Mouse (Mus musculus) adrenal gland, adult (tissue): ENCODE results near the gene Anp32e.
A peak's percentile ranks its signal among the peaks of the same experiment; 100 is the strongest.
"Not testable (repeated sequence)": the region's sequence is repeated elsewhere in the genome, so short reads cannot be mapped to it uniquely, and the experiment has no call there.

Source experiments
- DNase-seq, 2 experiments: peaks; one replicate each; pipeline ENCODE4 v3.0.0; 2022 to 2023; ENCODE audit warnings: low spot score in 1 of 2; ENCODE audit not compliant: inconsistent age in 2 of 2

Gene Anp32e

DNA sequence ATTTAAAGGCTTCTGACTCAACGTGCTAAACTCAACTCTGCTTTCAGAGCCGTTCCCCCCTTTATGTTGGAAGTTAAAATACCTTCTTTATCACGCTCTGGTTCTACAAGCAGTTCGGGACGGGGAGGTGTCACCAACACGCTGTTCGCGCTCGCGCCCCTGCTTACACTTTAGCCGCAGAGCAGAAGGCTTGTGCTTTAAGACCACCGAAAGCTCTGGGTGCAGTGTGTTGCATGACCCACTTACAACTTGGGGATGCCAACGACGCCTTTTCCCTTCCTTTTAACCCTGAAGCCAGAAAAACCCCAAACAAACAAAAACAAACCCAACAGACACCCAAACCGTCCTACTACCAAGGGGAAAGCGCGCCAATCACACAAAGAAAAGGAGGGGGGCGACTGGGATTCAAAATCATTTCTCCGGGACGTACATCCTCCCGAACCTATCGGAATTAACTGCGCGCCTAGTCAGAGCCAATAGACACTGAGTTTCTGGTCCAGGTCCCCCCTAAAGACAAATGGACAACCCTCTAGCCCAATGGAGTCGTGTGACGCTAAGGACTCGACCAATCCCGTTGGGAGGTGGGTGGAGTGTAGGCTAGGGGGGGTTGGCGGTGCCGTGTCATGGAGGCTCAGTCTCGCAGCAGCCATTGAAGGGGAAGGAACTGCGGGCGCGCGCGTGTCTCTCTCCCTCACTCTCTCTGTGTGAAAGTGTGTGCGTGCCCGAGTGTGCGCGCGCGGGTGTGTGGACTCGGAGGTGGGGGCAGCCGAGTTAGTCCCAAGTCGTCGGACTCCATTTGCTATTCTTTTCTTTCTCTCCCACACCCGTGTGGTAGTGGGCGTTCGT lies at the start of gene Anp32e:
Gene Anp32e (plus strand): TSS at position 589 of the 846 bp plus-strand sequence.
- peak; percentile 98 to 100 for DNase-seq

DNA sequence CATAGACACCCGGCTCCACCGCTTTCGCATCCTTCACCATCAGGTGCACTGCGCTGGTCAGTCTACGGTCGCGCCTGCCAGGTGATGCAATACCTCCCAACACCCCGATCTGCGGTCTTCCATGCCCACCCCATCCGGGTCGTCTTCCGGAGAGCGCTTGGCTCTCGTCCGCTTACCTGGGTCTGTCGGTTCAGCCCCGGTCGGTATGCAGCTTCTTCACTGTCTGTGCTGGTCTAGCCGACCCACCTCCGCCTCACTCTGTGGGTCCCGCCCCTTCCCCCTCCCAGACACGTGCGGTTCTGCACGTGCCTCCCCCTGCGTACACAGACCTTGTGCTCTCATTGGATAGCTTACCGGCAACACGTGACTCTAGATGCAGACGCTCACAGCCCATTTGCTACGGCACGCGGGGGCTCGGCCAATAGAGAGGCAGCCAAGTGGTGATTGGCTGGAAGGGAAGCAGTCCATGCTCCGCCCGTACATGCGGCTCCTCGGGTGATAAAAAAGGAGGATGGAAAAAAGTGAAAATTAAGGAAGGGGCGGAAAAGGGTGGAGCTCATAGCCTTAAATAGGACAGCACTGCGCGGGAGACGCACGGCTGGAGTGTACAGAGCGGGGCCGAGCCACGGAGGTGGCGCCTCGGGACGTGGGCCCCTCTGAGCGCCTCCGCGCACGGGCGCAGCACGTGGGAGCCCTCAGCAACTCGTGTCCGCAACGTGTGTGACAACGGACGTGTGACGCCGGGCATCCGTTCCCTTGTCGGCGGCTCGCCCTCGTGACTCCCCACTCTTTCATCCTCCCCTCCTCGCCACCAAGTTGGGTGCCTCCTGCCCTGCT lies 46.8 kb upstream of the Anp32e start, which contains the start of gene Ciart:
Gene Ciart (minus strand): TSS at position 273 of the 837 bp plus-strand sequence.
- peak; percentile 98 for DNase-seq

GRCm38 (mm10) chr3:95882816-95883425 lies 46.1 kb upstream of the Anp32e start:
- DNase-seq: peak; percentile 82 to 91

GRCm38 (mm10) chr3:95884400-95884799 lies 44.6 kb upstream of the Anp32e start:
- DNase-seq: no peak

GRCm38 (mm10) chr3:95887596-95887995 lies 41.5 kb upstream of the Anp32e start:
- no peak for DNase-seq

GRCm38 (mm10) chr3:95889664-95890063 lies 39.4 kb upstream of the Anp32e start:
- DNase-seq: no peak

- DNase-seq: peak in 1 of 2 experiments; percentile 68
Observed at GRCm38 (mm10) chr3:95891211-95892065, 37.6 kb upstream of the Anp32e start, which contains the start of gene BC028528. Gene BC028528 (minus strand): TSS chr3:95892005.

- no peak for DNase-seq
Observed at GRCm38 (mm10) chr3:95892066-95893052, 36.7 kb upstream of the Anp32e start.

- no peak for DNase-seq
Observed at GRCm38 (mm10) chr3:95893126-95893525, 35.9 kb upstream of the Anp32e start.

- peak; percentile 99 for DNase-seq
Observed at GRCm38 (mm10) chr3:95893606-95894316, 35.3 kb upstream of the Anp32e start, which contains the start of gene Aph1a. Gene Aph1a (plus strand): TSS chr3:95893969.

DNA sequence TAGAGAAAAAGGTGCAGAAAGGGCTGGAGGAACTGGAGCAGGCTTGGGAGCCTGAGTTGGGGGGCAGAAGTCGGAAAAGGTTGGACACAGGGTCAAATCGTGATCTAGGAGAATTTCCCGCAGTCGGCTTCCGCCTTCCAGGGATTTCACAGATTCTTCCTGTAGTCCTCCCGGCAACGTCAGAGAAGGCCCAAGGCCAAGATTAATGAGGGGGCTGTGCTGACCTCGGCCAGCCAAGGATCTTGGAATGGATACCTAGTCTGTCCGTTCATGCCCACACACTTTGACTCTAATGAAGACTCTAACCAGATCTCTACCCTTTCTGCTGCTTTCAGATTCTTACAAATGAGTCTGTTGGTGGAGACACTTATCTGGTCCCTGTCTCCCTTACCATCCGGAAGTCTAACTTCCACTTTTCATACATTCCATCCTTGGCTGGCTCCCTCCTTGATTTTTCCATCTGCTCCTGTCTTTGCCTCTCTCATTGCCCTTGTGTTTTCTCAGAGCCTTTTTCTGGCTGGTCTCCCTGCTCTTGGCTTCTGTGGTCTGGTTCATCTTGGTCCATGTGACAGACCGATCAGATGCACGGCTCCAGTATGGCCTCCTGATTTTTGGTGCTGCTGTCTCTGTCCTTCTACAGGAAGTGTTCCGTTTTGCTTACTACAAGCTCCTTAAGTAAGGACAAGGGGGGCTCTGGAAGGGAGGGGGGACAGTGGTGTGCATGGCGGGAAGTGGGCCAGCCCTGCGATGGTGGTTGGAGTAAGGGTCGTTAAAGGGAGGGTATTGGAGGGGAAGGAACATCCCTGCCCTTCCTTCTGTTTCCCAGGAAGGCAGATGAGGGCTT lies 34.5 kb upstream of the Anp32e start:
- DNase-seq: peak; percentile 82 to 93

DNA sequence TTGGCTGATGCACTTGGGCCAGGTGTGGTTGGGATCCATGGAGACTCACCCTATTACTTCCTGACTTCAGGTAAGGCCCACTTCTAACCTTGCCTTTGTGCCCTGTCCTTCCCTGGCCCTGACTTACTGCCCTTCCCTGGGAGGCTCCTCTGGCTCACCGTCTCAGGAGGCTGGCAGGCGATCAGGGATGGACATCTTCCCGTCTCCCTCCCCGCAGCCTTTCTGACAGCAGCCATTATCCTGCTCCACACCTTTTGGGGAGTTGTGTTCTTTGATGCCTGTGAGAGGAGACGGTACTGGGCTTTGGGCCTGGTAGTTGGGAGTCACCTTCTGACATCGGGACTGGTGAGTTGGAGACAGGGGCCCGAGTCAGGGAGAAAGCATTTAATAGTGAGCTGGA lies 33.5 kb upstream of the Anp32e start:
- DNase-seq: not testable (repeated sequence)

GRCm38 (mm10) chr3:95899800-95900524 lies 29.1 kb upstream of the Anp32e start:
- no peak for DNase-seq

DNA sequence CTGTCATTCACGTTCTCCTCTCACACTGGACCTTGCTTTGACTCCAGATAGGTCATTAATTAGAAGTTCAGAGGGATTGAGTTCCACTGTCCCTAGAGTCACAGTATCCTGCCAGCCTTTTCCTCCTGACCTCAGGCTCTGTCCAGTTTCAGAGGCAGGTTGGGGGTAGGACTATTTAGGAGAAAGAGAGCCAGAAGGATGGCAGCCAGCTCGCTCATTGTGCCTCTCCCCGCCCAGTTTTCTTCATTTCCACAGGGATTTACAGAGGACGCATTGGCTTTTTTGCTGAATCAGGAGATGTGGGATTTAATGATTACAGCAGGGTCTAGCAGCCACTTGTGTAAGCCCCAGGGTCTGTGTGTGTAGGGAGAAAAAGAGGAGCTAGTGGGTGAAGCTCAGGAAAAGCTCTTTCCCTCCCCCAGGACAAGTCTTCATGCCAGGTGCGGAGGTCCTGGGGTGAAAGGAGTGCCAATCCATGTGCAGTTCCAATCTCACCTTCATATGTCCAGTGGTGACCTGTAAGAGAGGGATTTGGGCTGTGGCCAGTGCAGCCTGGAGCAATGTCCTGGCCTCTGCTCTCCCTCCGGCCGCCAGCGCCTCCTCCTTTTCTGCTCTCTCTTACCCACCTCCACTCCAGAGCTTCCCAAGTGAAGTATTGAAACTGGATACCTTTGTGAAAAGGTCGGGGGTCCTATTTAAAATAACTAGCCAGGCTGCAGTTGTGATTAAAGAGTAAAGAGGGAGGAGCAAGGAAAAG lies 27.3 kb upstream of the Anp32e start:
- DNase-seq: peak in 1 of 2 experiments; percentile 50

DNA sequence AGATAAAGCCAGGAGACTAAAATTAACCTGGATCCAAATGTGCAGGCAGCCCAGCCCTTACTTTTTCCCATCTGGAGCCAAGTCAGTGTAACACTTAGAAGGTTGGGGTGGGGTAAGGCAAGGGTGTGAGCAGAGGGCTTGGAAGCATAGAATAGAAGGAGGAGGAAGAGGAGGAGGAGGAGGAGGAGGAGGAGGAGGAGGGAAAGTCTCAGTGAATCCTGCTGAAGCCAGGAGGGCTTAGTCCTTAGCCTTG lies 26.7 kb upstream of the Anp32e start:
- DNase-seq: no peak

DNA sequence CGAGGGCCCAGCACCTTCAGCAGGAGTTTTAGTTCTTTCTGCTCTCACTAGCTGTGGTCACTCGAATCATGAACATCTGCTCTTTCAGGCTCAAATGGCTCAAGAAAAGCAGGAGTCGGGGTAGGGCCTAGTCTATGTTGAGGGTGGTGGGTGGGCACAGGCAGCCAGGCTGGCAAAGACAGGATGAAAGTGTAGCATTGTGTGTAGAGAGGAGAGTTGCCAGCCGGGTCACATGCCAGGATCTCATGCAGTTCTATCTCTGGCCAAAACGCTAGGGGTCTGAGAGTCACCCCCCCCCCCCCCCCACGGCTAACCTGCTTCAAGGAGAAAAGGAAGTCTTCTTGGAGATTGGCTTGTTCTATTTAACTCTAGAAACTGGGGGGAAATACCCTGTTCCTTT lies 26.4 kb upstream of the Anp32e start:
- peak in 1 of 2 experiments; percentile 20 for DNase-seq
